ENCODE assay signal across 9 mouse cellular contexts in the genomic region with DNA sequence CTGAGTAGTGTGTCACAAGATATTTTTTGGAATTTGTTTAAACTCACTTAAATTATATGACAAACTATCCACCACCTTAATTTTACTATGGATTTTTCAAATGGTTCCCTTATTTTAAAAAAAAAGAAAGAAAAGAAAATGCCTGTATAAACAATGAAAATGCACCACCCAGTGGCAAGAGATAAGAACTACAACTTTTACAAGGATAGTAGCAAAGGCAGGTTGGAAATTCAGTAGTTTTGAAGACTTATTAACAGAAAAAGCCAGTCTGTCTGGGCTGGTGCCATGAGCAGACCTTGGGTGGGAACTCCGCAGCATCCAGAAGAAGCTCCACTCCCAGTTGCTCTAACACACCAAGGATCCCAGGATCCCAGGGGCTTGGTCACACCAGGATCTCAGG. TPM values are rescaled to one million over a fixed set of nuclear protein-coding genes. Genes with fewer than 3 reads are reported as not detected.
A peak's percentile ranks its signal among the peaks of the same experiment; 100 is the strongest.
DNase-seq lines count a peak whose midpoint lies in the region; ATAC-seq and TF ChIP-seq lines count a peak whose summit lies in the region.
"Had no signal": no experiment of that assay in that cellular context is flagged by ENCODE, and none has a peak within 500 bp of the region (broad histone marks: within the 10 kb centered on the region; RNA-seq: fewer than 3 reads in every experiment).

No protein-coding gene starts in this region.

- 48% methylated on average over 1 of the region's 1 CpGs for WGBS in forebrain, embryonic 14.5 days
- WGBS in forebrain, embryonic 15.5 days = 69% methylated on average over 1 of the region's 1 CpGs
- 48% methylated on average over 1 of the region's 1 CpGs for WGBS in liver, postnatal 0 days (ENCODE audit: insufficient replicate concordance)
- 57% methylated on average over 1 of the region's 1 CpGs for WGBS in liver, embryonic 11.5 days
- WGBS in forebrain, embryonic 11.5 days = 59% methylated on average over 1 of the region's 1 CpGs

- peak; percentile 75 for DNase-seq in forebrain, embryonic 14.5 days (ENCODE audit: low spot score)
- no peak for DNase-seq in liver, postnatal 0 days
- no peak for DNase-seq in liver, embryonic 11.5 days (ENCODE audit: low spot score)
- DNase-seq in c-Kit-positive CD71-positive TER-119-negative erythroid progenitor cells, embryonic 14.5 days (ENCODE audit: low read depth) = peak; percentile 49
- DNase-seq in naive thymus-derived CD4-positive, alpha-beta T cell, adult 2 months (ENCODE audit: low read depth) = peak; percentile 68
- no peak for DNase-seq in ovary, adult 18-20 months (ENCODE audit: low spot score)
- no peak for DNase-seq in forebrain, embryonic 11.5 days (ENCODE audit: low spot score)

- peaks cover 4% of the 10 kb centered on the region; the same call in 1 of the 2 replicates for H3K4me1 ChIP-seq in forebrain, embryonic 14.5 days (ENCODE audit: control insufficient read depth, insufficient read depth, low read length)
- peaks cover 15% of the 10 kb centered on the region for H3K4me1 ChIP-seq in forebrain, embryonic 15.5 days
- no peaks in the 10 kb centered on the region for H3K4me1 ChIP-seq in liver, postnatal 0 days (ENCODE audit: insufficient read depth)
- peaks cover 3% of the 10 kb centered on the region; the same call in 1 of the 2 replicates for H3K4me1 ChIP-seq in liver, embryonic 11.5 days (replicated peaks; ENCODE audit: control insufficient read depth, insufficient read depth, low read length)
- H3K4me1 ChIP-seq in forebrain, embryonic 11.5 days (replicated peaks; ENCODE audit: control insufficient read depth, insufficient read depth, low read length) = 0 out of 2 replicates have a peak, but pooled peaks cover 2% of the 10 kb centered on the region

- H3K9me3 ChIP-seq in forebrain, embryonic 14.5 days (replicated peaks; ENCODE audit: control insufficient read depth, low read length) = no peaks in the 10 kb centered on the region
- no peaks in the 10 kb centered on the region for H3K9me3 ChIP-seq in forebrain, embryonic 15.5 days
- H3K9me3 ChIP-seq in liver, postnatal 0 days (ENCODE audit: low read length) = no peaks in the 10 kb centered on the region
- H3K9me3 ChIP-seq in liver, embryonic 11.5 days (ENCODE audit: control insufficient read depth, low read length) = no peaks in the 10 kb centered on the region
- H3K9me3 ChIP-seq in forebrain, embryonic 11.5 days (ENCODE audit: control insufficient read depth, low read length) = no peaks in the 10 kb centered on the region
- H3K9me3 ChIP-seq: G1E had no signal

- no peak overlapping the region for H3K27ac ChIP-seq in forebrain, embryonic 14.5 days (ENCODE audit: low read depth, low read length)
- no peak overlapping the region for H3K27ac ChIP-seq in forebrain, embryonic 15.5 days (replicated peaks)
- no peak overlapping the region for H3K27ac ChIP-seq in liver, postnatal 0 days (ENCODE audit: low read depth)
- no peak overlapping the region for H3K27ac ChIP-seq in liver, embryonic 11.5 days (ENCODE audit: low read depth, low read length)
- H3K27ac ChIP-seq in forebrain, embryonic 11.5 days (ENCODE audit: low read depth, low read length) = no peak overlapping the region

- peak; percentile 60 for TF ChIP-seq CTCF in liver, postnatal 0 days (IDR thresholded peaks at IDR 0.05; ENCODE audit: low read depth)

- no peak overlapping the region for H3K9ac ChIP-seq in forebrain, embryonic 14.5 days (ENCODE audit: low read length)
- no peak overlapping the region for H3K9ac ChIP-seq in forebrain, embryonic 15.5 days (replicated peaks)
- H3K9ac ChIP-seq in liver, postnatal 0 days (replicated peaks) = no peak overlapping the region
- no peak overlapping the region for H3K9ac ChIP-seq in liver, embryonic 11.5 days (ENCODE audit: low read depth, low read length)
- no peak overlapping the region for H3K9ac ChIP-seq in forebrain, embryonic 11.5 days (ENCODE audit: low read length)

- no peaks in the 10 kb centered on the region for H3K36me3 ChIP-seq in forebrain, embryonic 14.5 days (ENCODE audit: control insufficient read depth, insufficient read depth, low read length)
- H3K36me3 ChIP-seq in forebrain, embryonic 15.5 days = no peaks in the 10 kb centered on the region
- no peaks in the 10 kb centered on the region for H3K36me3 ChIP-seq in liver, postnatal 0 days (replicated peaks; ENCODE audit: insufficient read depth, low read length)
- H3K36me3 ChIP-seq in liver, embryonic 11.5 days (ENCODE audit: control insufficient read depth, insufficient read depth, low read length) = no peaks in the 10 kb centered on the region
- H3K36me3 ChIP-seq in forebrain, embryonic 11.5 days (ENCODE audit: control insufficient read depth, insufficient read depth, low read length) = no peaks in the 10 kb centered on the region

- no peak; the same call in 1 of the 2 replicates for ATAC-seq in forebrain, embryonic 14.5 days
- ATAC-seq in forebrain, embryonic 15.5 days (replicated peaks) = no peak
- ATAC-seq in liver, postnatal 0 days = no peak
- ATAC-seq in liver, embryonic 11.5 days (replicated peaks; ENCODE audit: low FRiP score) = no peak
- ATAC-seq in forebrain, embryonic 11.5 days (replicated peaks; ENCODE audit: low FRiP score) = no peak

- H3K27me3 ChIP-seq in forebrain, embryonic 14.5 days (replicated peaks; ENCODE audit: control insufficient read depth, insufficient read depth, low read length) = no peaks in the 10 kb centered on the region
- H3K27me3 ChIP-seq in forebrain, embryonic 15.5 days = no peaks in the 10 kb centered on the region
- H3K27me3 ChIP-seq in liver, postnatal 0 days (ENCODE audit: insufficient read depth, low read length) = no peaks in the 10 kb centered on the region
- H3K27me3 ChIP-seq in liver, embryonic 11.5 days (replicated peaks; ENCODE audit: control insufficient read depth, insufficient read depth, low read length) = no peaks in the 10 kb centered on the region
- H3K27me3 ChIP-seq in forebrain, embryonic 11.5 days (ENCODE audit: control insufficient read depth, insufficient read depth, low read length) = no peaks in the 10 kb centered on the region

- no peak for TF ChIP-seq EP300 in liver, postnatal 0 days (IDR thresholded peaks at IDR 0.05; ENCODE audit: low read depth)

- H3K4me2 ChIP-seq in forebrain, embryonic 14.5 days (ENCODE audit: low read length) = no peak overlapping the region
- H3K4me2 ChIP-seq in forebrain, embryonic 15.5 days (replicated peaks) = no peak overlapping the region
- no peak overlapping the region for H3K4me2 ChIP-seq in liver, postnatal 0 days (ENCODE audit: low read depth, low read length)
- no peak overlapping the region for H3K4me2 ChIP-seq in liver, embryonic 11.5 days
- no peak overlapping the region for H3K4me2 ChIP-seq in forebrain, embryonic 11.5 days (ENCODE audit: low read depth, low read length, severe bottlenecking)

- H3K4me3 ChIP-seq in forebrain, embryonic 14.5 days (ENCODE audit: low read depth, low read length) = no peak overlapping the region
- H3K4me3 ChIP-seq in forebrain, embryonic 15.5 days = no peak overlapping the region
- H3K4me3 ChIP-seq in liver, postnatal 0 days (ENCODE audit: low read depth, low read length) = no peak overlapping the region
- no peak overlapping the region for H3K4me3 ChIP-seq in liver, embryonic 11.5 days (ENCODE audit: low read depth, low read length)
- H3K4me3 ChIP-seq in forebrain, embryonic 11.5 days (ENCODE audit: low read depth, low read length) = no peak overlapping the region

RNA-seq across cellular contexts. Expression of a gene that starts 39.7 kb away (rescaled TPM):
- polyA plus RNA-seq in forebrain, embryonic 14.5 days (2014; fragmentation: Nextera tagmentation; extraction: Ambion mirVana) = 9.2 and 10.6 TPM in 2 replicates
- 11.6 and 12.3 TPM in 2 replicates for polyA plus RNA-seq in forebrain, embryonic 15.5 days (2015; fragmentation: Nextera tagmentation; extraction: Ambion mirVana)
- polyA plus RNA-seq in liver, postnatal 0 days (2015; fragmentation: Nextera tagmentation; extraction: Ambion mirVana) = 3.2 TPM in 2 replicates
- 8.5 and 8.7 TPM in 2 replicates for polyA plus RNA-seq in liver, embryonic 11.5 days (2014; fragmentation: Nextera tagmentation; extraction: Ambion mirVana)
- polyA plus RNA-seq in forebrain, embryonic 11.5 days (2014; fragmentation: Nextera tagmentation; extraction: Ambion mirVana) = 13.8 and 14.1 TPM in 2 replicates

Comparison
In these comparisons a context has a peak if more than half of its experiments do, and no peak if none do; other contexts are left out.
1. DNase-seq: peak in forebrain, embryonic 14.5 days (single experiment), c-Kit-positive CD71-positive TER-119-negative erythroid progenitor cells, embryonic 14.5 days (single experiment) and naive thymus-derived CD4-positive, alpha-beta T cell, adult 2 months (single experiment); none in liver, postnatal 0 days (single experiment), liver, embryonic 11.5 days (single experiment), ovary, adult 18-20 months (single experiment) and forebrain, embryonic 11.5 days (single experiment).